Mouse (Mus musculus) spleen, adult 2 months (tissue): ENCODE data around the gene Extl1. TPM values are rescaled to one million over a fixed set of nuclear protein-coding genes. Genes with fewer than 3 reads are reported as not detected.

Experiments
- DNase-seq, 2 experiments: peaks; one replicate each; pipeline versions ENCODE4 v3.0.0 to v3.0.0-alpha.2; 2012 to 2021; ENCODE audit warnings: low spot score in 2 of 2, low read depth in 1 of 2
- H3K27ac ChIP-seq: fragments of 200-500 bp; 2 replicates; pipeline ENCODE4 v1.5.1; 2012; ENCODE audit warnings: low read length, inconsistent platforms; ENCODE audit not compliant: insufficient read depth
- H3K27me3 ChIP-seq: fragments of 200-500 bp; 2 replicates; pipeline ENCODE4 v1.6.1; 2012; ENCODE audit warnings: mild to moderate bottlenecking, moderate library complexity, low read length, inconsistent platforms; ENCODE audit not compliant: control insufficient read depth, insufficient read depth
- H3K36me3 ChIP-seq: fragments of 200-500 bp; 2 replicates; pipeline ENCODE4 v1.6.1; 2012; ENCODE audit warnings: mild to moderate bottlenecking, low read length, inconsistent platforms; ENCODE audit not compliant: control insufficient read depth, insufficient read depth
- H3K4me1 ChIP-seq: fragments of 200-500 bp; 2 replicates; pipeline ENCODE4 v1.6.1; 2011; ENCODE audit warnings: inconsistent platforms; ENCODE audit not compliant: control insufficient read depth, insufficient read depth, insufficient read length
- H3K4me3 ChIP-seq: fragments of 200-500 bp; 2 replicates; pipeline ENCODE4 v1.5.1; 2011; ENCODE audit warnings: mild to moderate bottlenecking, inconsistent platforms; ENCODE audit not compliant: insufficient read depth, insufficient read length; ENCODE audit errors: extremely low read depth
- CTCF ChIP-seq: fragments of 200-500 bp; IDR thresholded peaks from 2 replicates; pipeline ENCODE4 v1.5.1; 2011; ENCODE audit warnings: mild to moderate bottlenecking, inconsistent platforms; ENCODE audit not compliant: insufficient read depth, insufficient read length, insufficient replicate concordance; ENCODE audit errors: extremely low read depth
- POLR2A ChIP-seq: fragments of 200-500 bp; IDR thresholded peaks from 2 replicates; pipeline ENCODE4 v1.6.1; 2011; ENCODE audit warnings: low read depth, low read length, inconsistent platforms
- WGBS: fragments of 180-500 bp; shearing (Covaris S2); methylation state at CpG from one replicate; pipeline ENCODE4 v1.1.7; 2018; 5-methylcytosine and 5-hydroxymethylcytosine counted together
- polyA plus RNA-seq: library from polyadenylated mRNA; depleted of rRNA; stranded (reverse); fragments of >200 nt; gene quantifications from 2 replicates; pipeline ENCODE4 v1.2.3, GENCODE M21; 2012

Gene Extl1
- polyA plus RNA-seq, 1 experiment, result 7.2 TPM

GRCm38 (mm10) chr4:134400206-134400605 lies 16.6 kb upstream of the Extl1 start:
- TF ChIP-seq CTCF (no peak), POLR2A (no peak)
- 0 out of 2 replicates have a peak, but pooled peaks cover 2% of the 10 kb centered on the region for H3K27me3 ChIP-seq
- WGBS, result 54% methylated on average over 5 of the region's 5 CpGs

GRCm38 (mm10) chr4:134397732-134398131 lies 14.1 kb upstream of the Extl1 start:
- Histone ChIP-seq H3K27ac (no peak overlapping the region), H3K36me3 (no peaks in the 10 kb centered on the region), H3K4me3 (no peak overlapping the region), H3K27me3 (0 out of 2 replicates have a peak, but pooled peaks cover 2% of the 10 kb centered on the region), H3K4me1 (peaks cover 15% of the 10 kb centered on the region)
- 92% methylated on average over 9 of the region's 9 CpGs for WGBS
- DNase-seq, result no peak
- no peak for TF ChIP-seq CTCF
- no peak for TF ChIP-seq POLR2A

More at GRCm38 (mm10) chr4:134400206-134400605, 16.6 kb upstream of the Extl1 start:
- no peak for DNase-seq
- Histone ChIP-seq H3K27ac (no peak overlapping the region), H3K4me1 (peaks cover 15% of the 10 kb centered on the region), H3K36me3 (no peaks in the 10 kb centered on the region), H3K4me3 (no peak overlapping the region)

- Histone ChIP-seq H3K27ac (no peak overlapping the region), H3K27me3 (no peaks in the 10 kb centered on the region), H3K4me3 (no peak overlapping the region), H3K4me1 (peaks cover 10% of the 10 kb centered on the region), H3K36me3 (no peaks in the 10 kb centered on the region)
- WGBS, result 36% methylated on average over 7 of the region's 7 CpGs
- TF ChIP-seq CTCF (no peak), POLR2A (no peak)
- DNase-seq, result no peak
These were observed 13.5 kb upstream of the Extl1 start for GRCm38 (mm10) chr4:134397121-134397520.

- peak; percentile 99 for TF ChIP-seq CTCF
- no peak for TF ChIP-seq POLR2A
- Histone ChIP-seq H3K4me1 (peaks cover 3% of the 10 kb centered on the region; the same call in 1 of the 2 replicates), H3K36me3 (no peaks in the 10 kb centered on the region), H3K27ac (no peak within 1 kb of the TSS; the same call in 1 of the 2 replicates), H3K4me3 (peak within 1 kb of the TSS; percentile 61), H3K27me3 (no peaks in the 10 kb centered on the region)
- 2% methylated on average over 31 of the region's 31 CpGs for WGBS
- peak; percentile 86 to 98 for DNase-seq
These were observed 12.6 kb upstream of the Extl1 start, which contains the start of gene Pafah2 for GRCm38 (mm10) chr4:134395977-134396825. Gene Pafah2, plus strand, starts transcription at chr4:134396320.

GRCm38 (mm10) chr4:134395142-134395541 lies 11.5 kb upstream of the Extl1 start:
- DNase-seq, result no peak

GRCm38 (mm10) chr4:134393026-134393425 lies 9.4 kb upstream of the Extl1 start:
- Histone ChIP-seq H3K4me1 (no peaks in the 10 kb centered on the region), H3K36me3 (no peaks in the 10 kb centered on the region), H3K4me3 (no peak overlapping the region), H3K27ac (no peak overlapping the region), H3K27me3 (no peaks in the 10 kb centered on the region)
- no peak for DNase-seq
- 49% methylated on average over 12 of the region's 12 CpGs for WGBS
- TF ChIP-seq CTCF (no peak), POLR2A (no peak)

More at GRCm38 (mm10) chr4:134395142-134395541, 11.5 kb upstream of the Extl1 start:
- TF ChIP-seq POLR2A, result no peak
- TF ChIP-seq CTCF, result no peak
- no peaks in the 10 kb centered on the region for H3K27me3 ChIP-seq
- no peaks in the 10 kb centered on the region for H3K4me1 ChIP-seq
- 90% methylated on average over 7 of the region's 7 CpGs for WGBS
- H3K36me3 ChIP-seq, result no peaks in the 10 kb centered on the region
- H3K4me3 ChIP-seq, result no peak overlapping the region
- H3K27ac ChIP-seq, result no peak overlapping the region

GRCm38 (mm10) chr4:134392595-134392994 lies 8.9 kb upstream of the Extl1 start:
- 30% methylated on average over 8 of the region's 8 CpGs for WGBS
- H3K27me3 ChIP-seq, result no peaks in the 10 kb centered on the region
- no peak overlapping the region for H3K27ac ChIP-seq
- TF ChIP-seq CTCF (no peak), POLR2A (no peak)
- no peak for DNase-seq
- H3K36me3 ChIP-seq, result no peaks in the 10 kb centered on the region
- H3K4me3 ChIP-seq, result no peak overlapping the region
- H3K4me1 ChIP-seq, result no peaks in the 10 kb centered on the region
